Mouse (Mus musculus) stomach, embryonic 16.5 days (tissue): ENCODE results near the gene Lrrc8e. TPM values are rescaled to one million over a fixed set of nuclear protein-coding genes. Genes with fewer than 3 reads are reported as not detected.

Experiments used
- ATAC-seq: fragments of 200-750 bp; cut with Nextera tagmentation; 2 replicates; pipeline ENCODE4 v1.8.0; 2017; ENCODE audit warnings: moderate number of reproducible peaks, moderate TSS enrichment; ENCODE audit not compliant: insufficient read depth, low FRiP score
- H3K27ac ChIP-seq: fragments of 300-500 bp; sonication (generic); 2 replicates; pipeline ENCODE4 v1.5.1; 2014; ENCODE audit warnings: low read length
- H3K27me3 ChIP-seq: fragments of 300-500 bp; sonication (generic); 2 replicates; pipeline ENCODE4 v1.6.1; 2014; ENCODE audit warnings: low read length, control low read depth, mixed read lengths; ENCODE audit not compliant: control insufficient read depth, insufficient read depth
- H3K36me3 ChIP-seq: fragments of 300-500 bp; sonication (generic); 2 replicates; pipeline ENCODE4 v1.6.1; 2014; ENCODE audit warnings: low read length; ENCODE audit not compliant: control insufficient read depth, insufficient read depth
- H3K4me1 ChIP-seq: fragments of 300-500 bp; sonication (generic); 2 replicates; pipeline ENCODE4 v1.6.1; 2014; ENCODE audit warnings: low read length, control low read depth, mixed read lengths; ENCODE audit not compliant: control insufficient read depth, insufficient read depth
- H3K4me2 ChIP-seq: fragments of 300-500 bp; sonication (generic); 2 replicates; pipeline ENCODE4 v1.6.1; 2014; ENCODE audit warnings: low read depth, low read length, mixed read lengths
- H3K4me3 ChIP-seq: fragments of 300-500 bp; sonication (generic); replicated peaks from 2 replicates; pipeline ENCODE4 v1.5.1; 2014; ENCODE audit warnings: mild to moderate bottlenecking, low read length
- H3K9ac ChIP-seq: fragments of 300-500 bp; sonication (generic); 2 replicates; pipeline ENCODE4 v1.6.1; 2014; ENCODE audit warnings: low read length
- H3K9me3 ChIP-seq: fragments of 300-500 bp; sonication (generic); replicated peaks from 2 replicates; pipeline ENCODE4 v1.6.1; 2016; ENCODE audit warnings: low read length, control low read depth; ENCODE audit not compliant: control insufficient read depth
- WGBS: fragments of 180-500 bp; shearing (Covaris S2); extraction: QIAGEN DNeasy Blood & Tissue Kit; methylation state at CpG from one replicate; pipeline ENCODE4 v1.1.7; 2014; 5-methylcytosine and 5-hydroxymethylcytosine counted together
- polyA plus RNA-seq: library from polyadenylated mRNA; unstranded; fragments of >200 nt; fragmentation: Nextera tagmentation; extraction: Ambion mirVana; gene quantifications from 2 replicates; pipeline ENCODE4 v1.2.1, GENCODE M21; 2015

The Lrrc8e gene
- polyA plus RNA-seq, 1 experiment from 2014 or later: 6.1 TPM

DNA sequence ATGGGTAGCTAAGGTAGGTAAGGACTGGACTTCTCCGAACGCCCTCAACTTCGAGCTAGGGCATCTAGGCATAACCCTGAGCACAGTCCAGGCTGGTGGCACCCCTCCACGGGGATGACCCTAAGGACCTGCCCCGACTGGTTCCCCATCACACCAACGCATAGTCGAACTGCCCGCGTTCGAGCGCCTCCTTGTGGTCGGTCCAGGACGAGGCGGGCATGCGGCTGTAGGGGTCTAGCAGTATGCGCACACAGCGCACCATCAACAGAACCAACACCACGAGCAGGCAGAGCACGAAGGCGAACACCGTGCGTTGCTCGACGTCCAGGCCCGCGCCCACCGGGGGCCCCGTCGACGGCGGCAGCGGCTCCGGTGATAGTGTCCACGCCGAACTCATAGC is 31.6 kb downstream of the Lrrc8e start:
- H3K9me3 ChIP-seq: no peaks in the 10 kb centered on the region
- H3K36me3 ChIP-seq: peaks cover 9% of the 10 kb centered on the region
- peak overlapping the region; percentile 91 for H3K4me2 ChIP-seq
- H3K4me3 ChIP-seq: peak overlapping the region; percentile 79
- ATAC-seq: peak; percentile 48
- no peaks in the 10 kb centered on the region for H3K27me3 ChIP-seq
- H3K9ac ChIP-seq: peak overlapping the region; percentile 80
- peak overlapping the region; percentile 78 for H3K27ac ChIP-seq
- H3K4me1 ChIP-seq: peaks cover 21% of the 10 kb centered on the region
- 3% methylated on average over 33 of the region's 35 CpGs for WGBS

DNA sequence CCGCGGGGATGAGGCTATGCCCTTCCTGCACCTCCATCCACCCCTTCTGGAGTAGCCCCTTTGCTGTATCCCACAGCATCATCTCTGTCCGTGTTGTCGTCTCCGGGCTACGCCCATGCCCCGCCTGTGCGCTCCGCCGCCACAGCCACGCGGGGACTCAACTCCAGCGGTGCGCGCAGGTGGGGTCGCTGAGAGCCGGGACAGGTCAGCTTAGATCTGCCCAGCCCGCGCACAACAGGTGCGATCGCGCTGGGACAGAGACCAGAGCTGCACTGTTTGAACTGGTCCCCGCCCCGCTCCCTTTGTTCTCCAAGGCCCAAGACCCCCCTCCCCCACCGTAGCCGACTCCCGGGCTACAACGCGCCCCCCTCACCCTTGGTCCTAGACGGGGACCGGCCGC is 32.1 kb downstream of the Lrrc8e start:
- ATAC-seq: peak; percentile 63
- Histone ChIP-seq H3K9ac (peak overlapping the region; percentile 80), H3K9me3 (no peaks in the 10 kb centered on the region), H3K4me3 (peak overlapping the region; percentile 79), H3K36me3 (peaks cover 13% of the 10 kb centered on the region), H3K27ac (peak overlapping the region; percentile 78), H3K27me3 (no peaks in the 10 kb centered on the region), H3K4me1 (peaks cover 20% of the 10 kb centered on the region), H3K4me2 (peak overlapping the region; percentile 91)
- WGBS: 0% methylated on average over 31 of the region's 32 CpGs

DNA sequence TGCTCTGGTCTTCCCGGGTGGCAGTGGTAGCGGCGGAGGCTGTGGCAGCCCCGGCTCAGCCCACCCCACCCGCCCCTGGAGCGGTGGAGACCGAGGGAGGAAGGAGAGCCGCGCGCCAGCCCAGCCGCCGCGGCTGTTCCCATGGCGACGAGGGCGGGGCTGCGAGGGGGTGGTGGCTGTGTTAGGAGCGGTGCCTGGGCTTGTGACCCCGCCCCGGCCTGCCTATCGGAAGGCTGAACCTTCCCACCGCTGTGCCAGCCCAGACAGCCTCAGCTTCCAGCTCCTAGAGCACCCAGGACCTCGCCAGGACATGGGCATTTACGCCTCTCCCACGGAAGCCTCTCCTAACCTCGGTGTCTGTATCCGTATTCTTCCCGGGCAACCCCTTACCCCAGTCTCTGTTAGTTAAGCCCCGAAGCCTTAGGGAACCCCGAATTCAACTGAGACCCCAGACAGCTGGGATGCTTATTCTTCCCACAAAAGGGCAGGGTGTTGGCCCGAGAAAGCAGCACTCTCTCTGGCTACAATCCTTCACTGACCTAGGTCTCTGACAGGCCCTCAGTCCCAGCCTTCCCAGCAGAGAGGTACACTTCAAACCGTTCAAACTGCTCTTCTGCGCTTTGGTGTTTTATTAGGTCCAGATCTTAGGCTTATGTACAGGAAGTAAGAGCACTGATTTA is 32.6 kb downstream of the Lrrc8e start, which contains the start of gene Ctxn1:
Gene Ctxn1 (minus strand): TSS at position 150 of the 680 bp plus-strand sequence.
- WGBS: 6% methylated on average over 30 of the region's 33 CpGs
- H3K9me3 ChIP-seq: no peaks in the 10 kb centered on the region
- ATAC-seq: peak; percentile 94
- H3K4me3 ChIP-seq: peak within 1 kb of the TSS; percentile 79
- peak within 1 kb of the TSS; percentile 80 for H3K9ac ChIP-seq
- H3K36me3 ChIP-seq: peaks cover 13% of the 10 kb centered on the region
- H3K4me2 ChIP-seq: peak within 1 kb of the TSS; percentile 91
- peak within 1 kb of the TSS; percentile 78 for H3K27ac ChIP-seq
- H3K4me1 ChIP-seq: peaks cover 14% of the 10 kb centered on the region
- no peaks in the 10 kb centered on the region for H3K27me3 ChIP-seq

- H3K4me1 ChIP-seq: peaks cover 13% of the 10 kb centered on the region
- H3K9ac ChIP-seq: peak overlapping the region; percentile 12; the same call in 1 of the 2 replicates
- peaks cover 13% of the 10 kb centered on the region for H3K36me3 ChIP-seq
- H3K9me3 ChIP-seq: no peaks in the 10 kb centered on the region
- H3K27ac ChIP-seq: peak overlapping the region; percentile 78
- ATAC-seq: no peak
- 90% methylated on average over 4 of the region's 4 CpGs for WGBS
- no peak overlapping the region for H3K4me2 ChIP-seq
- H3K27me3 ChIP-seq: no peaks in the 10 kb centered on the region
- H3K4me3 ChIP-seq: no peak overlapping the region
These were observed 33.2 kb downstream of the Lrrc8e start for GRCm38 (mm10) chr8:4259805-4260170.

GRCm38 (mm10) chr8:4263105-4263791 is 36.6 kb downstream of the Lrrc8e start:
- Histone ChIP-seq H3K9me3 (no peaks in the 10 kb centered on the region), H3K4me3 (no peak overlapping the region), H3K4me1 (peaks cover 7% of the 10 kb centered on the region), H3K27me3 (no peaks in the 10 kb centered on the region), H3K27ac (no peak overlapping the region), H3K9ac (no peak overlapping the region), H3K4me2 (no peak overlapping the region), H3K36me3 (peaks cover 26% of the 10 kb centered on the region; the same call in 1 of the 2 replicates)
- no peak for ATAC-seq
- 85% methylated on average over 8 of the region's 8 CpGs for WGBS

- Histone ChIP-seq H3K4me2 (no peak overlapping the region), H3K36me3 (peaks cover 27% of the 10 kb centered on the region; the same call in 1 of the 2 replicates), H3K9me3 (no peaks in the 10 kb centered on the region), H3K9ac (no peak overlapping the region), H3K27me3 (no peaks in the 10 kb centered on the region), H3K4me1 (no peaks in the 10 kb centered on the region), H3K27ac (no peak overlapping the region), H3K4me3 (no peak overlapping the region)
- 91% methylated on average over 15 of the region's 15 CpGs for WGBS
- ATAC-seq: no peak
These were observed 38.7 kb downstream of the Lrrc8e start for GRCm38 (mm10) chr8:4265160-4265914.

DNA sequence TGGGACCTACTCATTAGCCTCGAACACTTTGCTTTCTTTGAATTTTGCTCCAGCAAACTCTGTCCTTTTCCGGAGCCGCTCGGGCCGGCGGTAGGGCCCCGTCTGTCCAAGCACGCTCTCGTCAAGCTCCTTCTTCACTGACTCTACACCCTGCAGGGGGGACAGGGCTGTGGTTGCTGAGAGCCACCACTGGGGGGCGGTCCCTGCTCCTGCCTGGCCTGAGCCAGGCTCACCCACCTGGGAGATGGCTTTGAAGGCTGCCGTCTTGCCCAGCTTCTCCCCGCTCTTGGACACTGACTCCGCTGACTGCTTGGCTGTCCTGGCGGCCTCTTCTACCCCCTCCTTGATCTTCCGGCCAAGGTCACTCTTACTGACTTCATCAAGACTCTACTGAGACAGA is 41.0 kb downstream of the Lrrc8e start:
- 74% methylated on average over 15 of the region's 15 CpGs for WGBS
- peak; percentile 29; the same call in 1 of the 2 replicates for ATAC-seq

GRCm38 (mm10) chr8:4269609-4270008 is 43.0 kb downstream of the Lrrc8e start:
- no peaks in the 10 kb centered on the region; the same call in 1 of the 2 replicates for H3K4me1 ChIP-seq
- H3K27ac ChIP-seq: no peak overlapping the region
- peaks cover 26% of the 10 kb centered on the region; the same call in 1 of the 2 replicates for H3K36me3 ChIP-seq
- H3K9ac ChIP-seq: no peak overlapping the region
- no peak for ATAC-seq
- H3K9me3 ChIP-seq: no peaks in the 10 kb centered on the region
- no peak overlapping the region for H3K4me3 ChIP-seq
- WGBS: 87% methylated on average over 6 of the region's 6 CpGs
- no peak overlapping the region for H3K4me2 ChIP-seq
- no peaks in the 10 kb centered on the region for H3K27me3 ChIP-seq

More for the DNA sequence above, 41.0 kb downstream of the Lrrc8e start:
- Histone ChIP-seq H3K4me1 (no peaks in the 10 kb centered on the region), H3K4me3 (no peak overlapping the region), H3K4me2 (no peak overlapping the region), H3K27ac (no peak overlapping the region), H3K27me3 (no peaks in the 10 kb centered on the region), H3K36me3 (peaks cover 28% of the 10 kb centered on the region; the same call in 1 of the 2 replicates), H3K9ac (no peak overlapping the region), H3K9me3 (no peaks in the 10 kb centered on the region)
